Mouse (Mus musculus): ENCODE measurements at regions not wholly inside any gene's neighbourhood (a gene's known extent, or its start where the extent isn't known, plus 50 kb on each side); places are given as distances from the start of the nearest gene placed in this dataset.

DNA sequence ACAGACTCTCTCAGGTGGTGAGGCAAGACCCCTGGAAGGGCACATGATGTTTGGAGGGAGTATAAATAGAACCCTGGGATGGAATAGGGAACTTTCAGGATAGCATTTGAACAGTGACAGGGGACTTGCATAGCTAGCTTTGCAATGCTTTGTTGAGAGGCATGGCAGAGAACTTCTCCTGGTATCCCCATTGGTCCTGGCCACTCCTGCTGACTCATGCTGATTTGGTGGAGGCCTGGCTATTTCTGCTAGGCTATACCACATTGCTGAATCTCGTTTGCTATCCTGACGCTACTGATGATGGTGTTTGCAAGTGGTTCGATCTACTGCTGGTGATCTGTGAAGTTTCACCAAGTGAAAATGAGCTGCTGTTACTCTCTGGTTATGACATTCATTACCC is 276.7 kb upstream of the Klf3 start:
- Histone ChIP-seq H3K27me3 (replicated peaks) (no peaks in the 10 kb centered on the region), H3K4me2 (ENCODE audit: insufficient read depth, low read depth, poor library complexity, severe bottlenecking) (no peak overlapping the region), H3K4me3 (replicated peaks in 1 of 3; ENCODE audit: low read depth in 2 of 3, low read length in 2 of 3, poor library complexity in 1 of 3) (no peak overlapping the region), H3K79me2 (replicated peaks; ENCODE audit: control insufficient read depth, extremely low read depth, insufficient read depth, poor library complexity, severe bottlenecking) (no peaks in the 10 kb centered on the region), H3K9me3 (replicated peaks; ENCODE audit: low read length) (no peaks in the 10 kb centered on the region), H3K27ac (ENCODE audit: insufficient read depth, low read depth) (no peak overlapping the region), H3K9ac (ENCODE audit: insufficient read depth, low read depth) (no peak overlapping the region), H3K36me3 (replicated peaks in 1 of 2; ENCODE audit: control insufficient read depth in 1 of 2, insufficient read depth in 1 of 2, low read length in 1 of 2) (no peaks in the 10 kb centered on the region), H3K4me1 (ENCODE audit: control insufficient read depth in 1 of 2, insufficient read depth in 2 of 2) (no peaks in the 10 kb centered on the region)
- in situ Hi-C loops (cut with MboI; ENCODE audit: low pct_ligation_motif_present, low pct_unique_long_range_greater_than_20kb, low sequenced_read_pairs): no loop called here
- dilution Hi-C loops (cut with MboI; ENCODE audit: extremely low pct_ligation_motif_present, extremely low pct_unique_long_range_greater_than_20kb, low sequenced_read_pairs): no loop called here
- TF ChIP-seq USF2 (conservative IDR thresholded peaks at IDR 0.05; ENCODE audit: low read depth, low read length) (no peak), ETS1 (conservative IDR thresholded peaks at IDR 0.05; ENCODE audit: low read depth, low read length) (no peak), MAZ (IDR thresholded peaks at IDR 0.05; ENCODE audit: low read depth, low read length) (no peak)
- DNase-seq (ENCODE audit: extremely low read depth): no peak

DNA sequence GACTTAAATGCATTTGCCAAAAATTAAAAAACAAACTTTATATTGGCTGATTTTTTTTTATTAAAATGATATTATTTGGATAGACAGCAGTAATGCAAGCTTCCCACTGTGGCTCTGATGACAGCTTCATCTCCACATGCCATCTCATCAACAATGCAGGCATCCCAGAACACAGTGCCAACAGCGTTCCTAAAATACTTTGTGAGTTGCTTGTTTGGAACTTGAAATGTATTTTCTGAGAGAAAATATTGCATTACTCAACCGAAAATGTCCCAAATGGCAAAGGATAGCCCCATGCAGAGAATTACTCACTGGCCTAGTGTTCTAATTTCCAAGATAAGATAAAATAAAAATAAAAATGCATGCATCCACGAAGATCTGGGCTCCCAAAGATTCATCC is 275.2 kb upstream of the Klf3 start:
- H3K27me3 ChIP-seq (replicated peaks): no peaks in the 10 kb centered on the region
- in situ Hi-C loops (cut with MboI; ENCODE audit: low pct_ligation_motif_present, low pct_unique_long_range_greater_than_20kb, low sequenced_read_pairs): no loop called here
- H3K4me1 ChIP-seq (ENCODE audit: control insufficient read depth in 1 of 2, insufficient read depth in 2 of 2): no peaks in the 10 kb centered on the region
- TF ChIP-seq USF1 (IDR thresholded peaks at IDR 0.05; ENCODE audit: low read depth, low read length) (no peak), SIN3A (IDR thresholded peaks at IDR 0.05; ENCODE audit: low read length) (no peak), NELFE (IDR thresholded peaks at IDR 0.05; ENCODE audit: low read depth, low read length) (no peak), MAX (IDR thresholded peaks at IDR 0.05; ENCODE audit: low read length) (no peak), JUN (IDR thresholded peaks at IDR 0.05; ENCODE audit: insufficient read depth, low read depth, low read length) (no peak), GABPA (IDR thresholded peaks at IDR 0.05; ENCODE audit: insufficient replicate concordance, low read depth, low read length) (no peak), RAD21 (IDR thresholded peaks at IDR 0.05; ENCODE audit: low read depth, low read length) (no peak), SMC3 (IDR thresholded peaks at IDR 0.05; ENCODE audit: low read depth, low read length) (no peak), CHD2 (IDR thresholded peaks at IDR 0.05; ENCODE audit: low read length) (no peak), MAFK (IDR thresholded peaks at IDR 0.05; ENCODE audit: insufficient replicate concordance, low read length) (no peak), UBTF (IDR thresholded peaks at IDR 0.05; ENCODE audit: low read depth, low read length) (no peak), ETS1 (conservative IDR thresholded peaks at IDR 0.05; ENCODE audit: low read depth, low read length) (no peak), TCF12 (IDR thresholded peaks at IDR 0.05; ENCODE audit: low read depth, low read length) (no peak), MAZ (IDR thresholded peaks at IDR 0.05; ENCODE audit: low read depth, low read length) (no peak), ELF1 (IDR thresholded peaks at IDR 0.05; ENCODE audit: low read depth, low read length) (no peak), POLR2A (IDR thresholded peaks at IDR 0.05; ENCODE audit: low read depth, low read length) (no peak), E2F4 (IDR thresholded peaks at IDR 0.05; ENCODE audit: insufficient replicate concordance, low read depth, low read length) (no peak)
- DNase-seq (ENCODE audit: extremely low read depth): no peak
- no peak overlapping the region for H3K4me3 ChIP-seq (replicated peaks in 1 of 3; ENCODE audit: low read depth in 2 of 3, low read length in 2 of 3, poor library complexity in 1 of 3)
- no peak overlapping the region for H3K9ac ChIP-seq (ENCODE audit: insufficient read depth, low read depth)
- no peak overlapping the region for H3K27ac ChIP-seq (ENCODE audit: insufficient read depth, low read depth)
- no peaks in the 10 kb centered on the region for H3K79me2 ChIP-seq (replicated peaks; ENCODE audit: control insufficient read depth, extremely low read depth, insufficient read depth, poor library complexity, severe bottlenecking)
- no peaks in the 10 kb centered on the region for H3K9me3 ChIP-seq (replicated peaks; ENCODE audit: low read length)
- dilution Hi-C loops (cut with MboI; ENCODE audit: extremely low pct_ligation_motif_present, extremely low pct_unique_long_range_greater_than_20kb, low sequenced_read_pairs): no loop called here
- H3K36me3 ChIP-seq (replicated peaks in 1 of 2; ENCODE audit: control insufficient read depth in 1 of 2, insufficient read depth in 1 of 2, low read length in 1 of 2): no peaks in the 10 kb centered on the region
- no peak overlapping the region for H3K4me2 ChIP-seq (ENCODE audit: insufficient read depth, low read depth, poor library complexity, severe bottlenecking)

Measured in CH12.LX (cell line).